Mouse (Mus musculus) spleen, postnatal 10 days (tissue): ENCODE measurements around the gene Prl8a9.

ENCODE experiments used
- DNase-seq, 2 experiments: peaks; one replicate each; pipeline ENCODE4 v3.0.0; 2021 to 2022; ENCODE audit warnings: low spot score in 2 of 2

The Prl8a9 gene

GRCm38 (mm10) chr13:27564506-27564905 is at the start of gene Prl8a9:
Gene Prl8a9, minus strand, starts transcription at chr13:27564606.
- DNase-seq: no peak

- no peak for DNase-seq
Measured at GRCm38 (mm10) chr13:27610482-27610881, 46.1 kb upstream of the Prl8a9 start, which contains the start of gene Prl7b1. Gene Prl7b1, minus strand, starts transcription at chr13:27610582.

GRCm38 (mm10) chr13:27582071-27582470 is 17.7 kb upstream of the Prl8a9 start, which contains the start of gene Prl8a1:
Gene Prl8a1, minus strand, starts transcription at chr13:27582171.
- no peak for DNase-seq

GRCm38 (mm10) chr13:27553336-27553735 is 11.1 kb downstream of the Prl8a9 start:
- no peak for DNase-seq

GRCm38 (mm10) chr13:27523156-27523555 is 41.2 kb downstream of the Prl8a9 start:
- no peak for DNase-seq

- no peak for DNase-seq
Measured at GRCm38 (mm10) chr13:27513117-27513516, 51.3 kb downstream of the Prl8a9 start, which contains the start of gene Prl8a8. Gene Prl8a8, minus strand, starts transcription at chr13:27513217.
